Mouse (Mus musculus): ENCODE data around the gene Pde6c.

Pde6c gene

GRCm38 (mm10) chr19:38132481-38132880 lies at the start of gene Pde6c:
Pde6c (plus strand) TSS chr19:38132781.
- no peaks in the 10 kb centered on the region for H3K9me3 ChIP-seq (ENCODE audit: low read length)
- TF ChIP-seq CTCF (conservative IDR thresholded peaks at IDR 0.05; ENCODE audit: low read length): no peak
- no peak for TF ChIP-seq NANOG (IDR thresholded peaks at IDR 0.05; ENCODE audit: borderline replicate concordance, low read length)
- no peaks in the 10 kb centered on the region for H3K4me1 ChIP-seq (replicated peaks; ENCODE audit: low read depth, low read length)
- no peak within 1 kb of the TSS for H3K4me3 ChIP-seq (replicated peaks; ENCODE audit: low read length)
- peaks cover 24% of the 10 kb centered on the region for H3K27me3 ChIP-seq (ENCODE audit: insufficient read depth, low read length)
- no peaks in the 10 kb centered on the region for H3K36me3 ChIP-seq (ENCODE audit: insufficient read depth, low read length)

DNA sequence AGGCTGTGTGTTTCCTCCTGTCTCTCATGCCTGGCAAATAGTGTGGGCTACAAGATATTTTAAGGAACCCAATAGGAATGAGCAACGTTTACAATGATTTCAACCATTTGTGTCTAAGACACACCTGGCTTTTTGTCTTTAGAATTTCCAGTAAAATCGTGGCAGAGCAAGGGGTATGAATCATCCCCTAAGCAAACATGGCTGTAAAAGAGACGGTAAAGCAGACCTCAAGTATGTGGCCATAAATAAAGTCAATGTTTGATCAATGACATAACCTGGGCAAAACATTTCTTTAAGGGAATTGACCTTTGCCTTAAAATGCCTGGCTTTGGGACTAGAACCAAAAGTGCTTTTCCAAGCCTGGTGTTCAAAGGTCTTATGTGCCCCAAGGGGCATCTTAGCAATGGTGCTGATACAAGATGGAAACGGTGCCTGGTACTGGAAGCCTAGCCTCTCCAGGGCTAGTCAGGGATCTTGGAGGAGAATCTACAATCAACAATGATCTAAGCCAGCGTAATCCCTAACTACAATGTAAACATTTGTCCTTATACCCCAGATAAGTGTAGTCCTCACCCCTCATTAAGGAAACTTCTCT lies 49.6 kb upstream of the Pde6c start:
- Histone ChIP-seq H3K9me3 (ENCODE audit: low read length) (no peaks in the 10 kb centered on the region), H3K36me3 (ENCODE audit: insufficient read depth, low read length) (no peaks in the 10 kb centered on the region), H3K4me3 (replicated peaks; ENCODE audit: low read length) (no peak overlapping the region), H3K27me3 (ENCODE audit: insufficient read depth, low read length) (peaks cover 7% of the 10 kb centered on the region; the same call in 1 of the 2 replicates), H3K4me1 (replicated peaks; ENCODE audit: low read depth, low read length) (peaks cover 67% of the 10 kb centered on the region)
- no peak for TF ChIP-seq NANOG (IDR thresholded peaks at IDR 0.05; ENCODE audit: borderline replicate concordance, low read length)
- no peak for TF ChIP-seq CTCF (conservative IDR thresholded peaks at IDR 0.05; ENCODE audit: low read length)
- TF ChIP-seq POU5F1 (IDR thresholded peaks at IDR 0.05; ENCODE audit: borderline replicate concordance, low read length): no peak

DNA sequence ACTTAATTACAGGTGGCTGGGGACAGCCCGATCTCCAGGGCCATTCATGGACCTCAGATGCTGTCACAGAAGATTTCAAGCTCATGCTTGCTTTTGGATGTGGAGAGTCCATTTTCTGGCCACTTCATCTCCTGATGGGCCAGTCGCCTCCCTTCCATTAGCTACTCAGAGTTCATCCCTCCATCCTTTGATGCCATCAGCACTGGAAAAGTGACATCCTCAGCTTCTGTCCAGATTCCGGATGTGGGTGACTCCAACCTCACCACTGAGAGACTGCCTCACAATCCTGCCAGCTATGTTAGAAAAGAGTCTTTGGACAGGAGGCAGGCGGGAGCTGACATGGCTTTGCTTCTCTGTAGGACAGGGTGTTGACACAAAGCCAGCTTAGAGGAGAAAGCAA lies 46.7 kb upstream of the Pde6c start:
- Histone ChIP-seq H3K27me3 (ENCODE audit: insufficient read depth, low read length) (peaks cover 7% of the 10 kb centered on the region; the same call in 1 of the 2 replicates), H3K9me3 (ENCODE audit: low read length) (no peaks in the 10 kb centered on the region), H3K4me3 (replicated peaks; ENCODE audit: low read length) (no peak overlapping the region; the same call in 1 of the 2 replicates), H3K36me3 (ENCODE audit: insufficient read depth, low read length) (no peaks in the 10 kb centered on the region), H3K4me1 (replicated peaks; ENCODE audit: low read depth, low read length) (peaks cover 63% of the 10 kb centered on the region)
- TF ChIP-seq CTCF (conservative IDR thresholded peaks at IDR 0.05; ENCODE audit: low read length) (no peak), POU5F1 (IDR thresholded peaks at IDR 0.05; ENCODE audit: borderline replicate concordance, low read length) (no peak)

DNA sequence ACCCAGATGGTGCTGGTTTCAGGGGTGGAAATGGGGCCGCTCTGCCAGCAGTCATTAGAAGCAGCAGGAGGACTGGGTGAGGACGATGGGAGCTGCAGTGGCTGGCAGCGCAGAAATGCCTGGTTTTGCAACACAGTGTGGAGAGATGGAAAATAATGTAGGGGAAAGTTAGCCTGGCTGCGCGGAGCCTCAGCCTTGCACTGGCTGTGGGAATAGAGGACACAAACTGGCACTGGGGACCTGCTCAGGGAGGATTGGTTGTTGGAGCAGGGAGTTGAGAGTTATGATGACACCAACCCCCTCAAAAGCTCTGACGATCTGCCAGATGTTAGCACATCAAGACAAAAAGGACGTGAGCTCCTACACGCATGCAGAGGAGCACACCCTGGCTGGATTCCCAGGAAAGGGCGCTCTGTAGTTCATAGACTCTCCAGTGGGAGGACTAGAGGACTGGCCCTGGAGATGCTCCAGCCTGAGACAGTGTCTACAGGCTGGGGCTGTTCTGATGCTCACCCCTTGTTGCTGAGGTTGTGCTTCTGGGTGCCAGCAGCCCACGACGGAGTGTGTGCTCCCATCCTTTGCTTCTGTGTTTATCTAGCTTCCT lies 45.5 kb upstream of the Pde6c start:
- H3K27me3 ChIP-seq (ENCODE audit: insufficient read depth, low read length): peaks cover 7% of the 10 kb centered on the region; the same call in 1 of the 2 replicates

GRCm38 (mm10) chr19:38089358-38089757 lies 43.2 kb upstream of the Pde6c start:
- Histone ChIP-seq H3K9me3 (ENCODE audit: low read length) (peaks cover 11% of the 10 kb centered on the region), H3K27me3 (ENCODE audit: insufficient read depth, low read length) (peaks cover 14% of the 10 kb centered on the region; the same call in 1 of the 2 replicates), H3K4me1 (replicated peaks; ENCODE audit: low read depth, low read length) (peaks cover 42% of the 10 kb centered on the region), H3K4me3 (replicated peaks; ENCODE audit: low read length) (no peak overlapping the region), H3K36me3 (ENCODE audit: insufficient read depth, low read length) (no peaks in the 10 kb centered on the region)
- no peak for TF ChIP-seq CTCF (conservative IDR thresholded peaks at IDR 0.05; ENCODE audit: low read length)
- TF ChIP-seq NANOG (IDR thresholded peaks at IDR 0.05; ENCODE audit: borderline replicate concordance, low read length): no peak

More for the DNA sequence above, 45.5 kb upstream of the Pde6c start:
- H3K36me3 ChIP-seq (ENCODE audit: insufficient read depth, low read length): no peaks in the 10 kb centered on the region
- TF ChIP-seq POU5F1 (IDR thresholded peaks at IDR 0.05; ENCODE audit: borderline replicate concordance, low read length) (no peak), CTCF (conservative IDR thresholded peaks at IDR 0.05; ENCODE audit: low read length) (peak; percentile 59)
- H3K4me1 ChIP-seq (replicated peaks; ENCODE audit: low read depth, low read length): peaks cover 60% of the 10 kb centered on the region
- H3K4me3 ChIP-seq (replicated peaks; ENCODE audit: low read length): no peak overlapping the region
- no peaks in the 10 kb centered on the region for H3K9me3 ChIP-seq (ENCODE audit: low read length)

DNA sequence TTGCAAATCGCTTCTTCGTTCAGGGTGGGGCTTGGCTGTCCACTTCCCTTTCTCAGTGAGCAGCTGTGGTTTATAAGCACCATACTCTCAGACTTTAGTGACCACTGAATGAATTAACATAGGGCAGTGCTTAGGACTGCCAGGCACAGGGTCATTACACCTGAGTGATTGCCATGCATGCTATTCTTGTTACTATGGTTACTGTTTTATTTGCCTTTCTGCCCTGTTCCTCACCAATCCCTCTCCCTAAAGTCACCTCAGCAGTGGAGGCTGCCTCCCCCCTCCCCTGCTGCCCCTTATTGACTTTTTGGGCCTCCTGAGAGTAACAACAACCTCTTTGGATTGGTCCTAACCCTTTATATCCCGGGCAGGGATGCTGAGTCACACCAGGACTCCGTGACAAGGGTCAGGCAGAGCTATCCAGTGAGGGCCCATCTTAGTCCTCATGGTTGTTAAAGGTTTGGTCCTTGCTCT lies 41.0 kb upstream of the Pde6c start:
- Histone ChIP-seq H3K4me1 (replicated peaks; ENCODE audit: low read depth, low read length) (peaks cover 41% of the 10 kb centered on the region), H3K27me3 (ENCODE audit: insufficient read depth, low read length) (peaks cover 14% of the 10 kb centered on the region), H3K4me3 (replicated peaks; ENCODE audit: low read length) (no peak overlapping the region), H3K36me3 (ENCODE audit: insufficient read depth, low read length) (no peaks in the 10 kb centered on the region), H3K9me3 (ENCODE audit: low read length) (peaks cover 11% of the 10 kb centered on the region)
- no peak for TF ChIP-seq NANOG (IDR thresholded peaks at IDR 0.05; ENCODE audit: borderline replicate concordance, low read length)
- TF ChIP-seq POU5F1 (IDR thresholded peaks at IDR 0.05; ENCODE audit: borderline replicate concordance, low read length): no peak
- TF ChIP-seq CTCF (conservative IDR thresholded peaks at IDR 0.05; ENCODE audit: low read length): no peak

- H3K36me3 ChIP-seq (ENCODE audit: insufficient read depth, low read length): no peaks in the 10 kb centered on the region
- H3K4me3 ChIP-seq (replicated peaks; ENCODE audit: low read length): peak overlapping the region; percentile 20; the same call in 1 of the 2 replicates
- peaks cover 20% of the 10 kb centered on the region for H3K9me3 ChIP-seq (ENCODE audit: low read length)
- TF ChIP-seq NANOG (IDR thresholded peaks at IDR 0.05; ENCODE audit: borderline replicate concordance, low read length): no peak
- TF ChIP-seq CTCF (conservative IDR thresholded peaks at IDR 0.05; ENCODE audit: low read length): no peak
- TF ChIP-seq POU5F1 (IDR thresholded peaks at IDR 0.05; ENCODE audit: borderline replicate concordance, low read length): no peak
- H3K4me1 ChIP-seq (replicated peaks; ENCODE audit: low read depth, low read length): peaks cover 38% of the 10 kb centered on the region
- peaks cover 54% of the 10 kb centered on the region for H3K27me3 ChIP-seq (ENCODE audit: insufficient read depth, low read length)
Measured at GRCm38 (mm10) chr19:38096231-38096630, 36.4 kb upstream of the Pde6c start.

- TF ChIP-seq NANOG (IDR thresholded peaks at IDR 0.05; ENCODE audit: borderline replicate concordance, low read length) (no peak), CTCF (conservative IDR thresholded peaks at IDR 0.05; ENCODE audit: low read length) (no peak), POU5F1 (IDR thresholded peaks at IDR 0.05; ENCODE audit: borderline replicate concordance, low read length) (no peak)
Measured at GRCm38 (mm10) chr19:38096858-38097758, 35.5 kb upstream of the Pde6c start, which contains the start of gene Ffar4. Ffar4 (plus strand) TSS chr19:38097071.

More at GRCm38 (mm10) chr19:38096858-38097758, 35.5 kb upstream of the Pde6c start, which contains the start of gene Ffar4:
- H3K4me3 ChIP-seq (replicated peaks; ENCODE audit: low read length): peak within 1 kb of the TSS; percentile 76
- H3K9me3 ChIP-seq (ENCODE audit: low read length): peaks cover 20% of the 10 kb centered on the region
- H3K36me3 ChIP-seq (ENCODE audit: insufficient read depth, low read length): no peaks in the 10 kb centered on the region
- peaks cover 63% of the 10 kb centered on the region for H3K27me3 ChIP-seq (ENCODE audit: insufficient read depth, low read length)
- H3K4me1 ChIP-seq (replicated peaks; ENCODE audit: low read depth, low read length): peaks cover 32% of the 10 kb centered on the region

Measured in E14TG2a.4 (cell line).